Mouse (Mus musculus) common myeloid progenitor, adult 5-6 weeks (primary cell): ENCODE measurements at regions not wholly inside any gene's neighbourhood (a gene's known extent, or its start where the extent isn't known, plus 50 kb on each side); places are given as distances from the start of the nearest gene placed in this dataset.
"Not testable (repeated sequence)": the region's sequence is repeated elsewhere in the genome, so short reads cannot be mapped to it uniquely, and the experiment has no call there.

Source experiments
- ATAC-seq: replicated peaks from 2 replicates; pipeline ENCODE4 v1.8.0; 2016; ENCODE audit warnings: low read depth, mild to moderate bottlenecking, moderate TSS enrichment, inconsistent platforms; ENCODE audit not compliant: poor library complexity, severe bottlenecking

- ATAC-seq: no peak
Measured at GRCm38 (mm10) chr5:18502831-18503230, 142.7 kb upstream of the Gnai1 start.

DNA sequence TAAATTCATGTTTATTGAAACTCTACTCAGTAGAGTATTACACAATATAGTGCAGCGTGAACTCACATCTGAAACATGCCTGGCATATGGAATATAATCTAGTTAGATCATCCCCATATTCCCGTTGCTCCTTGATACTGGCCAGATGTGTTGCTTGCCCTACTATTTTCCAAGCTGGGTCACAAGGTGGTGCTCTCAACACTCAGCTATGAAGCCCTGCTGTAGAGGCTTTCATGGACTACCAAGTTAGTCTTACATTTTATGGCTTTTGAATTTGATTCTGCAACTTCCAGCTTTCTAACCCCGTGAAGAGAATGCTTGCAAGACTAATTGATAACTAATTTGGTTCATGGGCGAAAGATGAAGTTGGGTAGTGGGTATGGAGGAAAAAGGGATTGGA, 134.2 kb upstream of the Gnai1 start:
- ATAC-seq: no peak

DNA sequence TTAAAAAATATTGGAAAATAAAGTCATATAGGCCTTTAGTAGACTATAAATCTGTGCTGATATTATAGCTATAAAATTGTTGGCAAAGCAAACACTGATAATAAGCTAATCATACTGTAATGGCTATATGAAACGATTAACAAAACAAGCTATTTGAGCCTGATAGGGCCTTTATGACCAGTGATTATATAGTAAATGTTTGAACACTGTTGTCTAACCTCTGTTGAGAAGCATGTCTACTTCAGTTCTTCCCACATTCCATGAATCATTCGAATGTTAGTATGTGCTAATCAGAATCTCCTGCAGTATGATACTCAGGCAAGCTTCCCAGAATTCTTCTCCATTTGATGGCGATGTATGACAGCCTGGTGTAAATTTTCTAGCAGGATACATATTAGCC, 129.6 kb upstream of the Gnai1 start:
- no peak for ATAC-seq

DNA sequence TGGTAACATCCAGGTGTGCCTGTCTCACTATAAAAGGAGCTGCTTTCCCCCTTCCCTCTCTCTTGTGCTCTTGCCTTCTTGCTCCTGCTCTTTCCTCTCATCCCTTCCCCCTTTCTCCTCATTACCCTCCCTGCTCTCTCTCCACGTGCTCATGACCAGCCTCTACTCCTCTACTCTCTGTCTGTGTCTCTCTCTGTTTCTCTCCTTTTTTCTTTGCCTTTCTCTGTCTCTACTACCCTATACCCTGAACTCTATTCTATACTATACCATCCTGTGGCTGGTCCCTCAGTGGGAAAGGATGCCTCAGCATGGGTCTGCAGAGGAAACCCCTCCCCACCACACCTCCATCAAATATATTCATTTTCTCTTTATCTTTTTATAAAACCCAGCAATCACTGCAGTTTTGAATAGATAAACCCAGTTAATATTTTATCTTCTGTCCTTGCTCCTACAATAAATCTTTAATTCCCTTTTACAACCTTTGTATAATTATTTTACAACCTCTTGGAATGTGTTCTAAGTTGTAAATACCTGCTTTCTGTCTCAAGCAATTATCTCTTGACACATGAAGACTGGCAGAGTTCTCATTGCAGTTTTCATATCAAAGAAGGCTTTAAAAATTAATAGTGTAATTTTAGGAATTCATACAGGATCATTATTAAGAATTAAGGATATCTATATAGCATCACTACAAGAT, 127.1 kb upstream of the Gnai1 start:
- no peak for ATAC-seq

DNA sequence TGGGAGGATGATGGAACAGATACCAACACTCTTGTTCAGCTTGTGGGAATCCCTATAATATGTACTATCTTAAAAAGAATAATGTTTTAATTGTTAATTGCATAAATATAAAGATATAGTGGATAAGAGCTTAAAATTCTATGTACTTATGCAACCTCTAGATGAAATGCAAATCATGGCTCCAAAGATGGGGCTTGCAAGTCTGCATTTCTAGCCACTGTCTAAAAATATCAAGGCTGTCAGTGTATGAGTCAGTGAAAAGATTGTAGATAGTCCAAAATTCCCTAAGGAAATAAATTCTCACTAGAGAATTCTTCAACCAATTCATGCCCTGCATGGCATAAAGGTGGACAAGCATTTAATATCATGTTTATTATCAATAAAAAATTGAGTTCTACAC, 124.2 kb upstream of the Gnai1 start:
- no peak for ATAC-seq

DNA sequence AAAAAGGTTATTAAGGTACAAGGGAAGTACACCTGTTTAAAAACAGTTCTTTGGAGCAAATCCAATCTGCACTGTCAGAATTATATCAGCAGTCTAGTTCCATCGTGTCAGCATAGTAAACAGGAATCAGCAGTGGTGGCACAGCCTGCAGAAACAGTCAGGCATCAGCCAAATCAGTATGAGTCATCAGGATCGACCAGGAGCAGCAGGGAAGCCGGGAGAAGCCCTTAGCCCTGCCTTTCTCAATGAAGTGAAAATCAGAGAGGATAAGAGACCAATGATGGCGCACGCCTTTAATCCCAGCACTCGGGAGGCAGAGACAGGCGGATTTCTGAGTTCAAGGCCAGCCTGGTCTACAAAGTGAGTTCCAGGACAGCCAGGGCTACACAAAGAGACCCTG, 118.3 kb upstream of the Gnai1 start:
- no peak for ATAC-seq

DNA sequence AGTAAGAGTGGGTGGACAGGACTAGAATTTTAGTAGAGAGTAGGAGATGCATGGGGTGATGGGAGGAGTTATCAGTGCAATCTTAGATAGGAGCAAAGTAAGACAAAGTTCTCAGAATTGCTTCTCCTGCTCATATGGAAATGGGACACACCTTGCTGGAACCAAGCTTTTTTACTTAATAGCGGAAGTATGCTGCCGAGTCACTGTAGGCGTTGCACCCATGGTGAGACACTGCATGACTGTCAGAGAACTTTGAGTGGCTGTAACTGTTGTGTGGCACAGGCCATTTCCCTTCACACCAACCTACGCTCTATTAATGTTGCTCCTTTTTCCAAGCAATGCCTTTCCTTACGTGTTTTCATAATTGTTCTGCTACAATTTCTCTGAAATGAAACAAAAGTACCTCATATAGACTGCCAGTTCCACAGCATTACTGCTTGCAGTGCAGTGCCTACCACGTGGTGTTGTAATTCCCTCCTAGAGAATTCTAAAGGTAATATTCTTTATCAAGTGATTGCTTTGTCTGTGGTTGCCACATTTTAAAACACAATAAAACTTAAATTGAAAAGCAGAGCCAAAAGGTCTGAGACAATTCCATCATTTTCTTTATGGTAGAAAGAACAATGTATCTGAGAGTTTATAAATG, 117.3 kb upstream of the Gnai1 start:
- ATAC-seq: no peak

DNA sequence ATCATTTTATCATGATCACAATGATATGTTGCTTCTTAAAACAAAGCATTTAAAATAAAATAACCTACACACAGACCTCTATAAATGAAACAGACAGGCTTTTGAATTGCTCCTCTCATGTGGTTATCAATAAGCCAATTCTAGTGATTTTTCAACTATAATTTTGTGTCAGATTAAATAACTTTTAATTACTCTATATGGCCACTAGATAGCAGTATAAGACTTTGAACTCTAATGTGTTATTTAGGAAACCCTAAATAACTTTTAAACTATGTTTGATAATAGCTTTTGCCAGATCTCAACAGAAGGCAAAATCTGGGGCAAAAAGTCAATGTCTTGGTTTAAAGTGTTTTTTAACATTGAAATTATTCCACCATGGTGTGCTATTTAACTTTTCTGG, 112.0 kb upstream of the Gnai1 start:
- no peak for ATAC-seq

DNA sequence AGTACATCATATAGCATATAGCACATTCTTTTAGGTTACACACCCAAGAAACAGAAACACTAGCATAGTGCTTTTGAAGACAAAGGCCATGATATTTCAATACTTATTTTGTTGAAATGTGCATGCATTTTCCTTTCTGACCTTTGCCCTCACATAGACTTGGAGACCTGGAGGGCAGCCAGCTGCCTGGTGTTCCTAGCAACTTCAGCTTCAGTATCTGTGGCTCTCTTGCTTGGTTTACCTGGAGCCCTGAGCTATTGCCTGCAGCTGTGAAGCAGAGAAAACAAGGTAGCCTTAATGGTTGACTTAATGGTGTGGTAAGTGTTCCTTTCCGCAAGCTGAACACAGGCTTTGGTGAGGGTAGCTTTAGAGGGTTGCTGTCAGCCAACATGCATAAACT, 97.6 kb upstream of the Gnai1 start:
- ATAC-seq: no peak

DNA sequence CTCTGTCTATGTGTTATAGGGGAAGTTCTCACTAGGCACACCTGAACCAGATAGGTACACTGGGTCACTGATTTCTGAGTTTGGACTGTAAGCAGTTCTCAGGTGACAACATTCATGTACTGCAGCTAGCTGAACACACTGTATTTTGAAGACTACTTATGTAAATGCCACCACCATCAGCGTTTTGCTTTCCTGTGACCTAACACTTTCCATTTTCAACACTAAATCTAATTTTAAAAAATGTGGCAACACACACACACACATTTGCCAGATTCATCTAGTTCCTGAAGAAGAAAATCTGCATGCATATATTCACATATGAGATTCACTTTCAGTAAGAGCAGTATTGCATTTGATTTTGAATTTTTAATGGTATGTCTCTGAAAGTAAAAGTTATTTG, 96.0 kb upstream of the Gnai1 start:
- no peak for ATAC-seq

DNA sequence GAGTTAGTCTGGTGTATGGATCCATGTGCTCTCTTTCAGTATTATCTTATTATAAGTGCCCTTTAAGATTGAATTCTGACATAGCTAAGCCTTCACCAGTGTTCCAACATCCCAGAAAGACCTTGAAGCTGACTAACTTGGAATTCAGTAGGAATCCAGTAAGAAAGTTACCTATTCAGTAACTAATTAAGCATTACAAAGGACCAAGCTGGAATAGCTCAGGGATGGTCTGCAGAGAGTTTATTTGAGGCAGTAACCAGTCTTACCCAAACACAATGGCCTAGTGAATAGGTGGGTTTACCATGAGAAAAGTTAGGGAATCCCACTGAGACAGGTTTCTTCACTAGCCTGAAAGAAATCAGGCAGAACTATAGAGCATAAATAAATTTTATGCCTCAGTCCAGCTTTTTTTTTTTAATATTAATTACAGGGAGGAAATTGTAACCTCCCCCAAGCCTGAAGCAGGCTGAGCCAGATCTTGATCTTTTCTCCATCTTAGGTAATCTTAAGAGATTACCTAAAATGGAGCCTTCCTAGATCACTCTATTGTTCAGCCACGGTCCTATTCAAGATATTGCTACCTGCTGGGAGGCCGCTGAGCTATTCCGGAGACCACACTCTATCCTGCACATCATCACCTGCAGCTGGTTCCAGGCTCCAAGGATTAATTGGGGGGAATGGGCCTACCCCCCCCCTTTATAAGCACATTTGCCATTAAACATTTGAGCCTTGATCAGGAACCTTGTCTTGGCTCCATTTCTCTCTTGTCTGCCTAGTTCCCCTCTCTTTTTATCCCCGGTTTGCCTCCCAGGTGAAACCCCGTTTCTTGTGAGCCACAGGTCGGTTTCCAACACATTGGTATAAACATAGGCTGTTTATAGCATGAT, 93.0 kb upstream of the Gnai1 start:
- ATAC-seq: not testable (repeated sequence)

GRCm38 (mm10) chr5:18449261-18449660, 89.1 kb upstream of the Gnai1 start:
- no peak for ATAC-seq

GRCm38 (mm10) chr5:18448330-18448670, 88.1 kb upstream of the Gnai1 start:
- ATAC-seq: no peak

GRCm38 (mm10) chr5:18447665-18448329, 87.6 kb upstream of the Gnai1 start:
- ATAC-seq: no peak

DNA sequence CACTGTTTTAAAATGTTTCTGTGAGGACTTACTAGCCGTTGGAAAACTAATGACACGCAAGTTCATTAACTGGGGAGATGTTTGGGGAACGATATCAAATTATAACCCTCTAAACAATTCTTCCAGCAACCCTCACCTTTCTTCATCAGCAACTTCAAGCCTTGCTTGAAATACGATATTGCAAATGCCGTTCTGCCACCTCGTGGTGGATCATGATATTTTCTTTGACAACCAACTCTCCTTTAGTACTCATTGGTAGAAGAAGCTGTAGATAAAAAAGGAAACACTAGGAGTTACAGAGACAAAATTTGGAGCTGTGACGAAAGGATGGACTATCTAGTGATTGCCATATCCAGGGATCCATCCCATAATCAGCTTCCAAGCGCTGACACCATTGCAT, 85.8 kb upstream of the Gnai1 start:
- peak; percentile 68 for ATAC-seq

DNA sequence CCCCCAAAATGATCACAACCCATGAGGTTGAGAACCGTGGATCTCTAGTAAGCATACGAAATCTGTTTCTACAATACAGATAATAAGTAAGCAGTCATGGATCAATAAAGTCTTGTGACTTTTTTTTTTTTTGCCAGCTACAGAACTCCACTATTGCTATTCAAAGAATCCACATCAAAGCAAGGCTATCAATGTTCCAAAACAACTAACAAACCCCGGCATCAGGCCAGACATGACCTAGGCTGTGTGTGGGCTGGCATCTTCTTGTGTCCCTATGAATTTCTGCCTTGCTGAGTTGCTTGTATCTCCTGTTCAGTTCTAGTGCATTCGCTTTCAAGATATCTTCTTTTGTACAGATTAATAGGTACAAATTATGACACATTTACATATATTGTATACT, 79.8 kb upstream of the Gnai1 start:
- no peak for ATAC-seq

DNA sequence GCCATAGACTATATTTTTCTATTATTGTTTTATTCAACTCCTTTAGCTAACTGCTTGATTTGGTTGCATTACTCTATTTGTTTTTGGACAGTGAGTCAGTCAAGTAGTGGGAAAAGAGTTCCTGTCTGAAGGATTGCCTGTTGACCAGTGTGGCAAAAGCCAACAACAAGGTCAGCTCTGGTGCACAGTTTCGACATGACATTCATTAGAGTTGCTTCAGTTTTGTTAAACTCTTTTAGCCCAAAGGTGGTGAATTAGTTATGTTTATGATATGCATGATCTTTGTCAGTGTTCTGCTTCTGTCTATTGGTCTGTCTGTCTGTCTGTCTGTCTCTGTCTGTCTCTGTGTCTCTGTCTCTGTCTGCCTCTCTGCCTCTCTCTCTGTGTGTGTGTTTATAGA, 79.1 kb upstream of the Gnai1 start:
- no peak for ATAC-seq

DNA sequence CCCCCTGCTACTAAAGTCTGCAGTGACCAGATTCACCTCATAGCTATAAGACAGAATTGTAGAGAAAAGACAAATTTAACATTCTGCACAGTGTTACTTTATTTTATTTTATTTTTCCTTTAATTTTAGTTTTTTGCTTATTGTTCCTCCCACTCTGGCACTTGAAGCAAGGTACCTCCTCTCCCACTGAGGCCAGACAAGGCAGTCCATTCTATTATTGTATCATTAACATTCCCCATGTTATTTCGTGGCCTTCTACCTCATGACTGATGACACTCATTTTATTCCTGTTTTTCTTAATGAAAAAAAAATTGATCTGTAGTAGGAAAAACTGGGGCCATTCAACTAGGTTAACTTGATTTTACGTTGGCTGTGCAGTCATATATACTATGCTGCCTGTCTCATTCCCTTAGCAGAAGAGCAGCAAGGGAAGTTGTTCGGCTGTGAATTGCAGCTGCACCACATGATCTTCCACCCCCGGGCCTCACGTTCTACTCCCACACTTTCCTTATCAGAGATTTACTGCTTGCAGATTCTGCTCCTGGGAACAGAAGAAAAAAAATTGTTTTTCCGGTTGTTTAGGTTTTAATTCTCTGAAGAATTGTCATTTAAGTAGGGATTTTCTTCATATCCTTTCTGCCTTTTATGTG, 76.1 kb upstream of the Gnai1 start:
- ATAC-seq: no peak

DNA sequence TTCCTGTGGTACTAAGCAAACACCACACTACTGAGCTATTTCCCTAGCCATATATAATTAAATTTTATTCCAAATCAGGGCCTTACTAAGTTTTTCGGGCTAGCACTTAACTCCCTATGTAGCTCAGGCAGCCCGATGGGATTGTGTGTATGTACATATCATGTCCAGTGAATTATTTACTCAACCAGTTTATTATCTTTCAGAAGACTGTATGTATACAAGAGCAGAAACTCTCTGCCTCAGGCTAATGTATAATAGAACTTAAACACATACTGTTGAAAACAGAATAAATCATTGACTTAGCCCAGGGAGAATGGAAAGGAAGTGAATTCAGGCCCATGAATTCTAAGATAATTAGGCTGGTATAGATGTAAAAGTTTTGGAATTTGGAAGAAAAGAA, 74.1 kb upstream of the Gnai1 start:
- no peak for ATAC-seq

- no peak for ATAC-seq
Measured at GRCm38 (mm10) chr5:18433287-18433686, 73.1 kb upstream of the Gnai1 start.
